Mouse (Mus musculus) limb, embryonic 15.5 days (tissue): Measurements from ENCODE around the gene Mkln1. TPM values are rescaled to one million over a fixed set of nuclear protein-coding genes. Genes with fewer than 3 reads are reported as not detected.
"Not testable (repeated sequence)": the region's sequence is repeated elsewhere in the genome, so short reads cannot be mapped to it uniquely, and the experiment has no call there.

Experiments used
- ATAC-seq: fragments of 200-750 bp; cut with Nextera tagmentation; 2 replicates; pipeline ENCODE4 v1.8.0; 2017; ENCODE audit warnings: low read depth, moderate TSS enrichment; ENCODE audit not compliant: insufficient number of reproducible peaks, low FRiP score, low TSS enrichment
- H3K27ac ChIP-seq: fragments of 300-500 bp; sonication (generic); 2 replicates; pipeline ENCODE4 v1.5.1; 2015; ENCODE audit warnings: moderate library complexity, mild to moderate bottlenecking, inconsistent platforms
- H3K27me3 ChIP-seq: fragments of 300-500 bp; sonication (generic); 2 replicates; pipeline ENCODE4 v1.6.1; 2015; ENCODE audit warnings: inconsistent platforms
- H3K36me3 ChIP-seq: fragments of 300-500 bp; sonication (generic); 2 replicates; pipeline ENCODE4 v1.6.1; 2015; ENCODE audit warnings: inconsistent platforms
- H3K4me1 ChIP-seq: fragments of 300-500 bp; sonication (generic); 2 replicates; pipeline ENCODE4 v1.6.1; 2015; ENCODE audit warnings: inconsistent platforms
- H3K4me2 ChIP-seq: fragments of 300-500 bp; sonication (generic); 2 replicates; pipeline ENCODE4 v1.6.1; 2015; ENCODE audit warnings: mild to moderate bottlenecking, inconsistent platforms
- H3K4me3 ChIP-seq: fragments of 300-500 bp; sonication (generic); 2 replicates; pipeline ENCODE4 v1.5.1; 2015; ENCODE audit warnings: mild to moderate bottlenecking, inconsistent platforms
- H3K9ac ChIP-seq: fragments of 300-500 bp; sonication (generic); 2 replicates; pipeline ENCODE4 v1.6.1; 2015; ENCODE audit warnings: inconsistent platforms
- H3K9me3 ChIP-seq: fragments of 300-500 bp; sonication (generic); 2 replicates; pipeline ENCODE4 v1.6.1; 2016; ENCODE audit warnings: inconsistent platforms
- WGBS: fragments of 180-500 bp; shearing (Covaris S2); methylation state at CpG from one replicate; pipeline ENCODE4 v1.1.7; 2015; 5-methylcytosine and 5-hydroxymethylcytosine counted together
- polyA plus RNA-seq: library from polyadenylated mRNA; unstranded; fragments of >200 nt; fragmentation: Nextera tagmentation; extraction: Ambion mirVana; gene quantifications from 2 replicates; pipeline ENCODE4 v1.2.1, GENCODE M21; 2015

The Mkln1 gene
- polyA plus RNA-seq, 1 experiment from 2014 or later = 160 TPM

DNA sequence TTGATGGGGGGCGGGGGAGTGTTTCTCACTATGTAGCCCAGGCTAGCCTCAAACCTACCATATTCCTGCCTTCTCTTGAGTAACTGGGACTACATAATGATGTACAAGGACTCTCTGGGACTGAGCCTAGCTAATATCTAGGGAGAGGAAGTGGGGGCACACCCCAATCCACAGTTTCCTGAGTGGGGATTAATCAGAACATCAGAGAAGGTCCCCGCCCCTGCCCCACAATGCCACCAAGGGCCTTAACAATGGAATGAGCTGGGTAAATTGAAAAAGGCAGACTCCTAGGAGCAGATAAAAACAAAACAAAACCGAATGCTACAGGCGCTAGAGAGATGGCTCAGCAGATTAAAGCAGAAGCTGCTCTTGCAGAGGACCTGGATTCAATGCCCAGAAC lies 138.7 kb downstream of the Mkln1 start:
- Histone ChIP-seq H3K9me3 (no peaks in the 10 kb centered on the region), H3K4me1 (no peaks in the 10 kb centered on the region), H3K4me2 (no peak overlapping the region), H3K27ac (no peak overlapping the region), H3K4me3 (no peak overlapping the region), H3K9ac (no peak overlapping the region), H3K36me3 (no peaks in the 10 kb centered on the region), H3K27me3 (no peaks in the 10 kb centered on the region)
- ATAC-seq = no peak
- 86% methylated on average over 4 of the region's 4 CpGs for WGBS

GRCm38 (mm10) chr6:31538112-31538511 lies 139.6 kb downstream of the Mkln1 start:
- no peaks in the 10 kb centered on the region for H3K27me3 ChIP-seq
- H3K4me3 ChIP-seq = no peak overlapping the region
- 92% methylated on average over 1 of the region's 1 CpGs for WGBS
- no peak for ATAC-seq
- no peak overlapping the region for H3K27ac ChIP-seq
- H3K36me3 ChIP-seq = no peaks in the 10 kb centered on the region
- H3K4me2 ChIP-seq = no peak overlapping the region
- no peaks in the 10 kb centered on the region for H3K9me3 ChIP-seq
- H3K9ac ChIP-seq = no peak overlapping the region
- no peaks in the 10 kb centered on the region for H3K4me1 ChIP-seq

- no peaks in the 10 kb centered on the region for H3K36me3 ChIP-seq
- H3K9ac ChIP-seq = no peak overlapping the region
- H3K27ac ChIP-seq = no peak overlapping the region
- WGBS = 83% methylated on average over 6 of the region's 6 CpGs
- ATAC-seq = no peak
- H3K4me1 ChIP-seq = no peaks in the 10 kb centered on the region
- H3K9me3 ChIP-seq = no peaks in the 10 kb centered on the region
- no peak overlapping the region for H3K4me2 ChIP-seq
- H3K4me3 ChIP-seq = no peak overlapping the region
- H3K27me3 ChIP-seq = no peaks in the 10 kb centered on the region
Measured at GRCm38 (mm10) chr6:31540018-31540417, 141.5 kb downstream of the Mkln1 start.

DNA sequence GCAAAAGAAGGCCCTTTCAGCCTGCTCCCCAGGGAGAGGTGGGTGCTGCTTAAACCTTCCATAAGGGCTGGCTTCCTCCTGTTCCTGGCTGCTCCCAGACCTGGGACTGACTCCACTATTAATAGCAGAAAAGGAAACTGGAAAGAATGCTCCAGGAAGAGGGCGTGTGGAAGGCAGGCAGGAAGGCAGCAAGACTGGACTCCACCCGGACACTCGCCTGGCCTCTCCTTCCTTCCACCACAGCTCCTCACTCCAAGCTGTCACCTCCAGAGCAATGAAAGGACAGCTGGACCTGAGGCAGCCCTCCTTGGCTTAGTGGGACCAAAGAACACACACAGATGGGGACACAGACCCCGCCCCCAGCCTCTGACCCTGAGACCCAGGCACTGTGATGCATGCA lies 145.8 kb downstream of the Mkln1 start:
- H3K36me3 ChIP-seq = no peaks in the 10 kb centered on the region
- 0 out of 2 replicates have a peak, but pooled peaks have one; percentile 12 for ATAC-seq
- H3K9me3 ChIP-seq = no peaks in the 10 kb centered on the region
- 62% methylated on average over 4 of the region's 4 CpGs for WGBS
- H3K27me3 ChIP-seq = no peaks in the 10 kb centered on the region
- no peak overlapping the region for H3K4me3 ChIP-seq
- H3K27ac ChIP-seq = no peak overlapping the region
- no peak overlapping the region for H3K4me2 ChIP-seq
- peaks cover 4% of the 10 kb centered on the region; the same call in 1 of the 2 replicates for H3K4me1 ChIP-seq
- H3K9ac ChIP-seq = no peak overlapping the region

DNA sequence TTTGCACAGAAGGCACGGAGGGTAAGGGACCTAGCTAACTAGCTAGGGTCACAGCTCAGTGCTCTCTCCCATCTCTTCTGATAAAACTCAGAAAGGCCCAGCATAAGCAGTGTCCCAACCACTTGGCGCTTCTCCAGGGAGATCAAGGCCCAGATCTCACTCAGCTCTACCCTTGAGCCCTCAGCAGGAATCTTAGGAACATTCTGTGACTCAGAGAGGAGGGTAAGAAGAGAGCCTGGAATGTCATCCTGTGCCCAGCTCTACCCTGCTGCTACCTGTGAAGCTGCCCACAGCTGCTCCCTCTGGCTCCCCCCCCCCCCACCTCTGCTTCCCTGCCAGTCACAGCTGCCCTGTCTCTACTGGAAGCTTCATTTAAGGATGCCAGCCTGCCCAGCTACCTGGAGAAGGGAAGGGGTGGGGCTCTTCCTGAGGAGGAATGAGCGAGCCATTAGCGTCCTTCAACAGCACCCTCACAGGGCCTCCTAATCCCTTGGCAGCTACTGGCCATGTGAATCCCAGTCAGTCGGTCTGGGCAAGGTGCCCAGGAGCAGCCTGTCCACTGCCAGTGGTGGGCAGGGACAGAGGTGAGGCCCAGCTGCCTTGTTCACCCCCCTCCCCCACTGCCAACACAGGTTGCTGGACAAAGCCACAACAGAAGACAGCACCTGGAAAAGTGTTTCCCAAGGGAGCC lies 151.0 kb downstream of the Mkln1 start:
- no peak overlapping the region for H3K4me3 ChIP-seq
- H3K4me2 ChIP-seq = no peak overlapping the region
- no peak overlapping the region for H3K9ac ChIP-seq
- peaks cover 10% of the 10 kb centered on the region; the same call in 1 of the 2 replicates for H3K4me1 ChIP-seq
- ATAC-seq = peak; percentile 41; the same call in 1 of the 2 replicates
- no peaks in the 10 kb centered on the region; the same call in 1 of the 2 replicates for H3K27me3 ChIP-seq
- no peak overlapping the region for H3K27ac ChIP-seq
- H3K36me3 ChIP-seq = no peaks in the 10 kb centered on the region
- 48% methylated on average over 5 of the region's 5 CpGs for WGBS
- H3K9me3 ChIP-seq = no peaks in the 10 kb centered on the region

GRCm38 (mm10) chr6:31550876-31551532 lies 152.5 kb downstream of the Mkln1 start:
- Histone ChIP-seq H3K9me3 (no peaks in the 10 kb centered on the region), H3K4me1 (peaks cover 10% of the 10 kb centered on the region; the same call in 1 of the 2 replicates), H3K27me3 (no peaks in the 10 kb centered on the region; the same call in 1 of the 2 replicates), H3K4me3 (no peak overlapping the region), H3K9ac (no peak overlapping the region), H3K36me3 (no peaks in the 10 kb centered on the region), H3K27ac (no peak overlapping the region), H3K4me2 (no peak overlapping the region)
- no peak for ATAC-seq
- WGBS = 74% methylated on average over 22 of the region's 22 CpGs

DNA sequence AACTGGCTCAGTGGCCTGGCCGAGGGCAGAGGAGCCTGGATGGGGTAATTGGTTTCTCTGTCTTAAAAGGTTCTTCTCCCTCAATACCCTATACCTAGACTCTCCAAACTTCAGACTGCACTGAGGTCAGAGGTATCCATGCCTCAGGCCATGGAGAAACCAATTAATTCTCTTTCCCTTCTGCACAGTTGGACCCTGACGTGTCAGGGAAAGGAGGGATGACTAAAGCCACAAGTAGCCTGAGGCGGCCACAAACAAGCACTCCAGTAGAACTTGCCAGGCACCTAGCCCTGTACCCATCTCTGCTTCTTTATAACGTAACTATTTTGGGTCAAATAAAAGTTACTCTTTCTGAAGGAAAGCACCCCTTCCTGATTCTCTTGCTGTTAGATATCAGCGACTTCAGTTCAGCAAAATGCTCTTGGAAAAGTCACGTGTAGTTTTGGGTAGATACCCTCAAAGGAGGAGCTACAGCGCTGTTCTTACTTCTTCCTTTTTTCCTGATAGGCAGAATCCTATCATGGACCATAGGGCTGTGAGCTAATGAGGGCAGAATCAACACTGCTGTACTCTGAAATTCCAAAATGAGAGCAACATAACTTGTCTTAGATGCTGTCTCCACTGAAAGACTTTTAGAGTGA lies 158.0 kb downstream of the Mkln1 start:
- Histone ChIP-seq H3K27ac (no peak overlapping the region), H3K9ac (no peak overlapping the region)
- 73% methylated on average over 7 of the region's 7 CpGs for WGBS

GRCm38 (mm10) chr6:31560138-31560959 lies 161.8 kb downstream of the Mkln1 start:
- Histone ChIP-seq H3K36me3 (no peaks in the 10 kb centered on the region), H3K4me1 (peaks cover 32% of the 10 kb centered on the region), H3K27ac (no peak overlapping the region), H3K27me3 (peaks cover 61% of the 10 kb centered on the region), H3K4me2 (no peak overlapping the region), H3K4me3 (no peak overlapping the region), H3K9ac (no peak overlapping the region), H3K9me3 (no peaks in the 10 kb centered on the region)
- ATAC-seq = no peak
- WGBS = 21% methylated on average over 13 of the region's 13 CpGs

More for the DNA sequence above, 158.0 kb downstream of the Mkln1 start:
- Histone ChIP-seq H3K4me3 (no peak overlapping the region), H3K9me3 (no peaks in the 10 kb centered on the region), H3K36me3 (no peaks in the 10 kb centered on the region), H3K4me2 (no peak overlapping the region), H3K27me3 (peaks cover 24% of the 10 kb centered on the region), H3K4me1 (0 out of 2 replicates have a peak, but pooled peaks cover 5% of the 10 kb centered on the region)
- ATAC-seq = no peak

GRCm38 (mm10) chr6:31561948-31562347 lies 163.4 kb downstream of the Mkln1 start:
- H3K36me3 ChIP-seq, H3K27ac ChIP-seq, H3K9ac ChIP-seq, H3K9me3 ChIP-seq, ATAC-seq: not testable (repeated sequence)
- Histone ChIP-seq H3K4me3 (peak overlapping the region; percentile 59; the same call in 1 of the 2 replicates), H3K4me1 (peaks cover 32% of the 10 kb centered on the region), H3K27me3 (peaks cover 71% of the 10 kb centered on the region), H3K4me2 (peak overlapping the region; percentile 97; the same call in 1 of the 2 replicates)
- 51% methylated on average over 3 of the region's 3 CpGs for WGBS

GRCm38 (mm10) chr6:31562371-31563080 lies 164.0 kb downstream of the Mkln1 start:
- Histone ChIP-seq H3K9me3 (no peaks in the 10 kb centered on the region), H3K27ac (no peak overlapping the region), H3K4me2 (peak overlapping the region; percentile 97), H3K9ac (no peak overlapping the region), H3K4me3 (peak overlapping the region; percentile 59), H3K36me3 (no peaks in the 10 kb centered on the region), H3K27me3 (peaks cover 76% of the 10 kb centered on the region), H3K4me1 (peaks cover 32% of the 10 kb centered on the region)
- 11% methylated on average over 16 of the region's 16 CpGs for WGBS
- no peak for ATAC-seq
